Mouse (Mus musculus): ENCODE measurements around the gene C130050O18Rik.

Gene C130050O18Rik

GRCm38 (mm10) chr5:139397359-139397916 is 7.6 kb upstream of the C130050O18Rik start:
- no peak for DNase-seq (ENCODE audit: low read depth, low spot score)

- DNase-seq (ENCODE audit: low read depth, low spot score) = peak; percentile 98
These were observed 6.9 kb upstream of the C130050O18Rik start for GRCm38 (mm10) chr5:139397959-139398753.

GRCm38 (mm10) chr5:139398786-139399185 is 6.3 kb upstream of the C130050O18Rik start:
- DNase-seq (ENCODE audit: low read depth, low spot score) = no peak

GRCm38 (mm10) chr5:139399991-139400390 is 5.1 kb upstream of the C130050O18Rik start:
- DNase-seq (ENCODE audit: low read depth, low spot score) = no peak

- DNase-seq (ENCODE audit: low read depth, low spot score) = no peak
These were observed 3.0 kb upstream of the C130050O18Rik start for GRCm38 (mm10) chr5:139402106-139402505.

- no peak for DNase-seq (ENCODE audit: low read depth, low spot score)
These were observed 1.3 kb upstream of the C130050O18Rik start for GRCm38 (mm10) chr5:139403692-139404260.

GRCm38 (mm10) chr5:139405478-139405877 is 398 bp downstream of the C130050O18Rik start:
- no peak for DNase-seq (ENCODE audit: low read depth, low spot score)

GRCm38 (mm10) chr5:139405953-139406352 is 873 bp downstream of the C130050O18Rik start:
- DNase-seq (ENCODE audit: low read depth, low spot score) = no peak

GRCm38 (mm10) chr5:139407121-139407885 is 2.2 kb downstream of the C130050O18Rik start:
- no peak for DNase-seq (ENCODE audit: low read depth, low spot score)

GRCm38 (mm10) chr5:139408511-139408910 is 3.4 kb downstream of the C130050O18Rik start:
- DNase-seq (ENCODE audit: low read depth, low spot score) = peak; percentile 68

- DNase-seq (ENCODE audit: low read depth, low spot score) = peak; percentile 88
These were observed 4.3 kb downstream of the C130050O18Rik start for GRCm38 (mm10) chr5:139409412-139409811.

- DNase-seq (ENCODE audit: low read depth, low spot score) = no peak
These were observed 5.0 kb downstream of the C130050O18Rik start for GRCm38 (mm10) chr5:139410056-139410455.

GRCm38 (mm10) chr5:139411117-139411516 is 6.0 kb downstream of the C130050O18Rik start:
- DNase-seq (ENCODE audit: low read depth, low spot score) = no peak

GRCm38 (mm10) chr5:139411665-139412314 is 6.7 kb downstream of the C130050O18Rik start:
- DNase-seq (ENCODE audit: low read depth, low spot score) = no peak

GRCm38 (mm10) chr5:139413545-139413944 is 8.5 kb downstream of the C130050O18Rik start:
- no peak for DNase-seq (ENCODE audit: low read depth, low spot score)

GRCm38 (mm10) chr5:139415001-139415400 is 9.9 kb downstream of the C130050O18Rik start:
- no peak for DNase-seq (ENCODE audit: low read depth, low spot score)

GRCm38 (mm10) chr5:139416942-139417341 is 11.9 kb downstream of the C130050O18Rik start:
- DNase-seq (ENCODE audit: low read depth, low spot score) = no peak

GRCm38 (mm10) chr5:139417480-139417879 is 12.4 kb downstream of the C130050O18Rik start:
- no peak for DNase-seq (ENCODE audit: low read depth, low spot score)

GRCm38 (mm10) chr5:139418110-139418509 is 13.0 kb downstream of the C130050O18Rik start:
- DNase-seq (ENCODE audit: low read depth, low spot score) = no peak

- DNase-seq (ENCODE audit: low read depth, low spot score) = no peak
These were observed 13.6 kb downstream of the C130050O18Rik start for GRCm38 (mm10) chr5:139418633-139419032.

Data from skeletal muscle tissue, adult 2 months (tissue).